Mouse (Mus musculus): ENCODE measurements around the gene H2-DMb1.

H2-DMb1 gene

GRCm38 (mm10) chr17:34196941-34197894 is 44.3 kb downstream of the H2-DMb1 start, which contains the start of gene Psmb8:
Psmb8 (plus strand) TSS chr17:34197721.
- DNase-seq = peak; percentile 88

- DNase-seq = no peak
These were observed 45.1 kb downstream of the H2-DMb1 start for GRCm38 (mm10) chr17:34197904-34198520.

GRCm38 (mm10) chr17:34198521-34198912 is 45.6 kb downstream of the H2-DMb1 start:
- DNase-seq = no peak

- no peak for DNase-seq
These were observed 46.3 kb downstream of the H2-DMb1 start for GRCm38 (mm10) chr17:34199050-34199619.

- no peak for DNase-seq
These were observed 47.2 kb downstream of the H2-DMb1 start for GRCm38 (mm10) chr17:34200047-34200446.

- no peak for DNase-seq
These were observed 48.1 kb downstream of the H2-DMb1 start for GRCm38 (mm10) chr17:34200772-34201505.

GRCm38 (mm10) chr17:34201506-34202055 is 48.7 kb downstream of the H2-DMb1 start:
- no peak for DNase-seq

- no peak for DNase-seq
These were observed 50.0 kb downstream of the H2-DMb1 start for GRCm38 (mm10) chr17:34202760-34203442.

GRCm38 (mm10) chr17:34203444-34203843 is 50.6 kb downstream of the H2-DMb1 start, which contains the start of gene Tap2:
Tap2 (plus strand) TSS chr17:34203527.
- no peak for DNase-seq

GRCm38 (mm10) chr17:34204303-34205010 is 51.6 kb downstream of the H2-DMb1 start:
- DNase-seq = peak; percentile 87

- no peak for DNase-seq
These were observed 52.3 kb downstream of the H2-DMb1 start for GRCm38 (mm10) chr17:34205021-34205745.

GRCm38 (mm10) chr17:34205746-34206176 is 52.9 kb downstream of the H2-DMb1 start:
- DNase-seq = no peak

GRCm38 (mm10) chr17:34206731-34207130 is 53.9 kb downstream of the H2-DMb1 start:
- no peak for DNase-seq

GRCm38 (mm10) chr17:34207456-34207855 is 54.6 kb downstream of the H2-DMb1 start:
- no peak for DNase-seq

GRCm38 (mm10) chr17:34207866-34208265 is 55.0 kb downstream of the H2-DMb1 start:
- no peak for DNase-seq

- DNase-seq = no peak
These were observed 55.5 kb downstream of the H2-DMb1 start for GRCm38 (mm10) chr17:34208421-34208820.

GRCm38 (mm10) chr17:34209680-34210079 is 56.8 kb downstream of the H2-DMb1 start:
- no peak for DNase-seq

Data from right cerebral cortex, adult 18-20 months (tissue).